Mouse (Mus musculus) mouse embryonic stem cell (cell line): Measurements from ENCODE around the gene Olfr1395.

Experiments used
- in situ Hi-C, 2 experiments: fragments of 300-500 bp; cut with MboI; formaldehyde crosslinking; loops; 1 replicate in 1 of 2; 3 replicates in 1 of 2; pipeline ENCODE4 v1.14.3; 2019 to 2020; ENCODE audit warnings: low sequenced_read_pairs in 2 of 2, low pct_unique_long_range_greater_than_20kb in 1 of 2, mixed read lengths in 1 of 2; ENCODE audit not compliant: unreplicated experiment in 1 of 2

The Olfr1395 gene

DNA sequence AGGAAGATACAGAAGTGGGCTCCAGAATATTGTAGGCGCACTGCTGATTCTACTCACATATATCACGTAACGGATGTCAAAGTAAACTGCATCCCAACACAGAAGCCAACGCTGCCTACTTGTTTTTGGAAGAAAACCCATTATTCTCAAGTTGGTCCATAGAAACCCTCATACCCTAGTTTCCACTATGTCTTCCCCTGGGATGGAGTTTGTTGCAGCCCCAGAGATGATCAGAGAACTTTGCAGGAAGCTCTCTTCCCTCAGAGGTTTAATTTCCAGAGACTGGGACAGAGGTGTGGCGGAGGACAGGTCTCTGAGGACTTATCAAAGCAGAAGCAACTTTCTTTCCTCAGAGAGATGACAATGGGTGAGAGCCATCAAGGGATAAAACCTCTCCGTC is at the start of gene Olfr1395:
TSS of gene Olfr1395 (plus strand) at position 301 of the 400 bp plus-strand sequence.
- in situ Hi-C loops, result no loop called here

DNA sequence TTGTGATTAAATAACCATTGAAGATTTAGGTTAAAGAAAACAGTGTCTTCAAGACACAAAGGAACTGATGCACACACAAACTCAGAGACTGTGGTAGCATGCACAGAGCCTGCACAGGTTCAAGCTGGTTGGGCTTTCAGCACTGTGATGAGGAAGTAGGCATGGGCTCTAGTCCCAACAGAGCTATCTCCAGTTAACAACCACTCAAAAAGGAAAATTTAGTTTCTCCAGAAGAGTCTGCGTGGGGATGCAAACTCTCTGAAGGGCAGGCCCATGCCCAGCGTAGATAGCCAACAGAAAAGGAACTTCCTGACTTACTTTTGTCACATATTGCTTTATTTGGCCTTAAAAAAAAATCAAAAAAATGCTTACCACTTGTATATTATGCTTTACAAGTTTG is 49.3 kb upstream of the Olfr1395 start:
- in situ Hi-C loops, result loop anchor here (10.0 to 25.0 kb wide), 2 partner anchors 205 to 308 kb away; no protein-coding TSS in a partner anchor

DNA sequence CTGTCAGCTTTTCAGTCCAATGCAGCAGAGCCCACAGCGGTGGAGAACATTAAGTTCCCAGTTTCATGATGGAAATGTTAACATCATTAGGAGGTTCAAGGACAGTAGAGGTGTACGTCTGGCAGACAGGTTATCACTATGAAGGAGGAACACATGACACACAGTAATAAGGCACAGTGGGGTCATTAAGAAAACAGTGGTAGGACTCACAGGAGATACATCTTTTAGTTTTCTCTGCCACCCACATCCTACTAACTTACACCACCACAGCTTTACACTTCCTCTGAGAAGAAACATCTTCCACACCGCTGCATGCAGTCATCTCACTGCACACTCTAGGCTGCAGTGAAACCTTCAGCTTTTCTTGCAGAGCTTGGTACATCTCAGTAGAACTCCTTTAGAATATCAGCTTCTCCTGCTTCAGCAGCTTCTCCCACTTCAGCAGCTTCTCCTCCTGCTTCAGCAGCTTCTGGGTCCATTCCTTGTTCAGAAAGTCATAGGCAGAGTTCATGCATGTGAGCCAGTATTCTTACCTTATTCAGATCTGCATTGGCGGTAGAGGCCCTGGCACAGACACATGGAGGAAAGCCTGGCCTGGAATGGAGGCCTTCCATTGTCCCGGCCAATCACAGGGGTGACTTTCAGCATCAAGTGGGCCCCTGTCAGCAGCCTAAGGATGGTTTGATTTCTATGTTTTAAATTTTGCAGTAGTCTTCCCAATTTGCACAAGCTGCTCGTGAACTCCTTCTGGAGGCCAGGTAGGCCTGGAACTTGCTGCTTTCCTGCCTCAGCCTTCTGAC is 48.0 kb upstream of the Olfr1395 start:
- in situ Hi-C loops, result loop anchor here (10.0 to 25.0 kb wide), 2 partner anchors 207 to 309 kb away; no protein-coding TSS in a partner anchor

DNA sequence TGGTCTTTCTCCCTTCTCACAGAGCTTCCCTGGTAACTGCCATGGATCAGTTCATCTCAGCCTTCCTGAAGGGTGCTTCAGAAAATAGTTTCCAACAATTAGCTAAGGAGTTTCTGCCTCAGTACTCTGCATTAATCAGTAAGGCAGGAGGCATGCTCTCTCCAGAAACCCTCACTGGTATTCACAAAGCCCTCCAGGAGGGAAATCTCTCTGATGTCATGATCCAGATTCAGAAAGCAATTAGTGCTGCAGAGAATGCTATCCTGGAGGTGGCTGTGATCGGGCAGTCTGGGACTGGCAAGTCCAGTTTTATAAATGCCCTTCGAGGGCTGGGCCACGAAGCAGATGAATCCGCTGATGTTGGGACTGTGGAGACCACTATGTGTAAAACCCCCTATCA is 46.7 kb upstream of the Olfr1395 start:
- in situ Hi-C loops, result loop anchor here (5.0 to 25.0 kb wide), 3 partner anchors 208 to 311 kb away; no protein-coding TSS in a partner anchor

DNA sequence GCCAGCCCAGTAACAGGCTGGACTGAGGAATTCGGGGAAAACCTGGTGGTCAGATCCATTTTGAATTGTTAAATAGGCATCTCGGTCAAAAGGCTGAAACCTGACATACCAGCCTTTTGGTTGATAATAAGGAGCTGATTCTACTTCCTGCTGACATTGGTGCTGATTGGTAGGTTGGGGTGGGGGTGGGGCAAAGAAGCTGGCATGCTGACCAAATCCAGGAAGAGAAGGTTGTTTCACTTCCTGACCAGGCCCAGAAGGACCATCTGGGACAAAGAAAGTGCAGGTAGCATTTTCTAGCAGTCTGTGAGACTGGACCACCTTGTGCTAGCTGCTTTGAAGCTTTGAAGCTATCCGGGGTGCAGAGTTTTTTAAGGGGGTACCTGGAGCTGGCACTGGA is 41.7 kb upstream of the Olfr1395 start:
- in situ Hi-C loops, result no loop called here

DNA sequence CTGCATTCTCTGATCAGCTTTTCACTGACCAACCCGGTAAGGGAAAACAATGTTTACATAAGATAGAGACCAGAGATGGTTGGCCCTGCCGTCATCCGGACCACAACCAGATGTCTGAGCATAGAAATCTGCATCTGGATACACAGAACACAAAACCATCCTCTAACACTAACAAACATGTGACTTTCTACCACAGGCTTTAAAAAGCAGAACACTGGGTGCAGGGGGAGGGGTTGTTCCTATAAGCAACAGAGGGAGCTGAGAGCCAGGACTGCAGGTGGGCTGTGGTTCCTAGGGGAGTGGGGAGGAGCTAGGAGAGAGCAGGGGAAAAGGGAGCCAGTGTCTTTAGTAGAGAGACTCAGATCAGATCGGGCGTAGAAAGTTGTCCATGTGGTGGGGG is 40.6 kb upstream of the Olfr1395 start:
- in situ Hi-C loops, result no loop called here

DNA sequence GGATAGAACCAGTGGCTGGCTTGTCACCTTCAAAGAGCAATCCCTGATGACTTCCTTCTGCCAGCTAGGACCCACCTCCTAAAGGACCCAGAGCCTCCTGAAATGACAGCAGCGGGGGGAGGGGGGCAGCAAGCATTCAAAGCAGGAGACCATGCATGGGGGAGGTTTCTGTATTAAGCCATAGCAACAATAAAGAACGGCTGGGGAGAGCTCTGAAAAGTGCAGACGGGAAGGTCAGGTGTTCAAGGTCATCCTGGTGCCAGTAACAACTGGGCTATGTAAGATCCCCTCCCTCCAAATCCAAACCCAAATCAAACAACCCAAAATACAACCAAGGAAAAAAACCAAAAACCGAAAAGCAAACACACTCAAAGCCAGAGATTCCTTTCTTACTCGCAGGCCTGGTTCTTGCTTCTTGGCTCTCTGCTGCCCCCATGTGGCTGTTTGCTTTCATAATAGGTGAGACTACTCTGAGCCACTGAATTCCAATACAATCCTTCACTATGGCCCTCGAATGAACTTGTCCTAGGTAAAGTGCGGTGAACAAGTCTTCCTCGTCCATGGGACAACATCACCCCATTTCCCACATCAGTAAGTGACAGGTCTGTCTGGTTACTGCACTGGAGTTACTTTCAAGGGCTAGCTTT is 38.9 kb upstream of the Olfr1395 start:
- in situ Hi-C loops, result no loop called here

DNA sequence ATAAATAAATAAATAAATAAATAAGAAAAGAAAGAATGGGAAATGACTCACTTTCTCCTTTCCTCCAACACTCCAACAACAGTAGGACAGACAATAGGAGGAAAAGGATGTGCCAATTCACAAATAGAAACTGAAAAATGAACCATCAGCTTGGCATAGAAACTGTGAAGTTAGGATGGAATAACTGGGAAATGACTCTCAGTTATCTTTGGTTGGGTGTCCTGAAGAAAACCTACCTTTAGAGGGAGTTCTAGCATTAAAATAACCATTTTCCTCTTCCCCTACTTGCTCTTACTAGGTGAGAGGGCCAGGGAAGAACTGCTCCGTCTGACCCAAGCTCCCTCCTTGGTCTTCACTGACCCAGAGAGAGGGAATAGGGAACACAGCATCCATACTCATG is 36.3 kb upstream of the Olfr1395 start:
- in situ Hi-C loops, result no loop called here

DNA sequence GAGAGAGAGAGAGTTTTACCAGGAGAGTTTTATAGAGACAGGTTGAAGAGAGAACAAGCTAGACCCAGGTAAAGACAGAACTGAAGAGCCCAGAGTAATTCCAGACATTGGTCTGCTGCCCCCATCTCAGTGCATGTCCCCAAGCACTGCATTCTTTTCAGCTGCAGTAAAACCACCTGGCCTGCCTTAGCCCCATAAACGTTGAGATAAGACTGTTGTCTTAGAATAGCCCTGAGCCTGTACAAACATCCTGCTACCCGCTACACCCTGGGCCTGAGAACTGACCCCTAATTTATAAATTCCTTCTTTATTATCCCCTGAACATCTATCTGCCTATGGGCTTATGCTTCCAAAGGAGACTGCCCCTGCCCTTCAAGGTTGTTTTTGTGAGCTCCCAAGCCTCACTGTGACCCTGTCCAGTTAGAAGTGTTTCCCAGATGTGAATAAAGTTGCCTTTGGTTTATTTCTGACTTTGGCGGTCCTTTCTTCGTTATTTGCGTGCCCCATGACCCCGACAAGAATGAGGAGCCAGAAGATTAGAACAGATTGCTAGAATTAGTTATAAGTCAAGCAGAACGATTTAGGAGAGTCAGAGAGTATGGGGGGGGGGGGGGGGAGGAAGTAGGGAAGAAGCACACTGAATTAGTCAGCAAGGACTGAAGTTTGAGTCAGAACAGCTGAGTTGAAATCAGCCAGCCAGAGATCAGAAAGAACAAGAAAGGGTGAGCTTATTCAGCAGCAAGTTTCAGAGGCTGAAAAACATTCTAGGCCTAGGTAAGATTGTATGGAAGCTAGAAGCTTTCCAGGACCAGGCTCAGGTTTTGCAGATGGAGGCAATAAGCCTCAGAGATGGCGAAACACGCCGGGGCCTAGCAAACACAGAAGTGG is 34.2 kb upstream of the Olfr1395 start:
- in situ Hi-C loops, result no loop called here

DNA sequence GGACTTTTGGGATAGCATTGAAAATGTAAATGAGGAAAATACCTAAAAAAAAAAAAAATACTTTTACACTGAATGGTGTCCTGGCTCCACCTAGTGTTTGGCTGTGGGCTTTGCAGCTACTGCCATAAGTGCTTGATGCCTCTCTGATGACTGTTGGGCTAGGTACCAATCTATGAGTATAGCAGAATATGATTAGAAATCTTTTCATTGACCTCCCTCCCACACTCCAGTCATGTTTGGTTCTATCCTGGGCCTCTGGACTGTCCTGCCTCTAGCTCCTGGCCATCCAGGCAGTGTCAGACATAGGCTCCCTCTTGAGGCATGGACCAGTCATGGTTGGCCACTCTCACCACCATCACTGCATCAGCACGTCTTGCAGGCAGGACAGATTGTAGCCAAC is 33.2 kb upstream of the Olfr1395 start:
- in situ Hi-C loops, result no loop called here

DNA sequence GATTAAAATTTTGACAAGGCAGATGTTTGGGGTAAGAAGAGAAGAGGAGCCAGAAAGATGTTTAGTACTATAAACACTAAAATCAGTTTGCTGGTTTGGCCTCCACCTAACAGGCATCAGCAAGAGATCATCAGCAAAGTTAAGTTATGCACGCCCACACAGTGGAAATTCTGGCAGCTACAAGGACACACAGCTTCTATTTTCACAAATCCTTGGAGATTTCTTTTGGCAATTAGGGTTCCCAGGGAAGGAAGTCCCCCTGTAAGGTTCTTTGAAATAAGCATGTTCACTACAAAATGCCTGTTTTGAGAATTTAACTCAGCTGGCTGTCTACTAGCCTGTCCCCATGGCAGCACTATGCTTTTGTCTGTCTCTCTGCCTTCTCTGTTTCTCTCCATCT is 31.1 kb upstream of the Olfr1395 start:
- in situ Hi-C loops, result no loop called here

DNA sequence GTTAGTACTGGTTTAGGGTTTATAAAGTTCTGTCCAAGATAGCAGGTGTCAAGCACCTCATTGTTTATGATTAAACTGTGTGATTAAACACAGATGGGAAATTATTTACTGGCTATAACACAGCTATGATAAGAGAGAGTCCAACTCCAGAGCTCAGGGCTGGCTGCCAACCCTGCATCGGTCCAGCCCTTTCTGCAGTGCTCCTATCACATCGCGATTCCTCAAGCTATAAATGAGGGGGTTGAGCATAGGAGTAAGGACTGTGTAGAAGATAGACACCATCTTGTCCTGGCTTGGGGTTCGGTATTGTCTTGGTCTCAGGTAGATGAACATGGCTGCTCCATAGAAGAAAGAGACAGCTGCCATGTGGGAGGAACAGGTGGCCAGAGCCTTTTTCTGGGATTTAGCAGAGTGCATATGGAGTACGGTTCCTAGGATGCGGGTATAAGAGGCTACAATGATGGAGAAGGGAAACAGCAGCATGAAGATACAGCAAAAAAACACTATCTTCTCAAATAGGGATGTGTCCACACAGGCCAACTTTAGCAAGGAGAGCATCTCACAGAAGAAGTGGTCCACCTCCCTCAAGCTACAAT is 29.4 kb upstream of the Olfr1395 start:
- in situ Hi-C loops, result no loop called here

DNA sequence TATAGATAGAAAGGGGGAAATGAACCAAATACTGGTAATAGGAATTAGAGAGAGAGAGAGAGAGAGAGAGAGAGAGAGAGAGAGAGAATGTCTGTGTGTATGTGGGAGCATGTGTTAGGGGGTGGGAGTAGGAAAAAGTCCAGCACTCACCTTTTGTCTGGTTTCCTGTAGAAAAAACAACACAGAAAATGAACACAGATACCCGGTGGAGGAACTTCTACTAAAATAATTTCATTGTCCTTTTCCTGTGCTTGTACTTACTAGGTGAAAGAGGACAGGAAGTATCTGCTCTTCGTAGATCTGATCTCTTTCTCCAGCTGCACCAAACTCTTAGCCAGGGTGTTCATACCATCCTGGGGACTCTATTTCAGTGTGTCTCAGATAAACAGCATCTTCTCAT is 27.9 kb upstream of the Olfr1395 start:
- in situ Hi-C loops, result no loop called here

DNA sequence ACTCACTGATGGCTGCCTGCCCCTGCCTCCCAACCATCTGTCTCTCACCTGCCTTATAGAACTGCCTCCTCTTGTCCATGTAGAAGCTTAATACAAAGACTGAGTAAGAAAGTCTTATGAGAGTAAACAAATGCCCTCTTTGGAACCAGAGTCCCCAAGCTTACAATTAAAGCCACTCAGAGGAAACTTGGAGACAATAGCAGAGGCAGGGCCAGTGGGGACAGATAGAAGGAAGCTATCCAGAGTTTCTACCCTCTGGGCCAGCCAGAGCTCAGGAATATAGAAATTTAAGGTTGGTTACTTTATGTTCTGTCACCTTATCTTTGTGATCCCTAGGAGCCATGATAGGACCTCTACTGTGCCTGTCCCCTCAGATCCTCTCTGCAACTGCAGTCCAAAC is 27.3 kb upstream of the Olfr1395 start, which contains the start of gene Olfr1396:
TSS of gene Olfr1396 (minus strand) at position 101 of the 400 bp plus-strand sequence.
- in situ Hi-C loops, result no loop called here

DNA sequence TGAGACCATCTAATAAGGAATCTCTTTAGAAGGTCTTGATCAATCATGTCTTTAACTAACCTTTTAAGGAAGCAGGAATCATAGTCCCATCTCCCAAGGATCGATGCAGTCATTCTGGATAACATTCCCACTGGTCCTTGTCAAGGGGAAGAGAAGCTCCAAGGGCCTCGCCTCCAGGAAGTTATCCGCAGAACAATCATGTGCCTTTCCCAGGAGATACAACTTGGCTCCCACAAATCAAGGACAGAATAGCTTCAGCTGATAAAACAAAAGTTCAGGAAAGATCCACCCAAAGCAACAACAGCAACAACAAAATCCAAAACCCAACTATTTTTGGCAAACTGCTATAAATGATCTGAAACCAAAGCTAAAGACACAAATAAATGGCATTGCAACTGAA is 22.4 kb upstream of the Olfr1395 start:
- in situ Hi-C loops, result no loop called here

DNA sequence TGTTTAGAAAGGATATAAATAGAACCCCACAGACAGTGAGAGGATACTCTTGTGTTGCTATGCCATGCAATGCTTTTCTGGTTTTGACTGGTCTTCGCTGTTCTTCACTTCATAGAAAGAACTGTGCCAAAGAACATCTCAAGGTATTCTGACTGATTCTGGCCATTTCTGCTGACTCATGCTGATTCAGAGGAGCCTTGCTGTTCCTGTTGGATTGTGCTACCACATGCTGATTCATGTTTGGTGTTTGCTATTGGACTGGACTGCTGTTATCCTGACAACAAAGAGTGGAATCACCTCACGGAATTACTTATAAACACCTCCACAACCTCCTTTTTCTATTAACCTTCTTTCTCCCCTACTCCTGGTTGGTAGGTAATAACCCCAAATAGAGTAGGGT is 17.9 kb upstream of the Olfr1395 start:
- in situ Hi-C loops, result no loop called here

DNA sequence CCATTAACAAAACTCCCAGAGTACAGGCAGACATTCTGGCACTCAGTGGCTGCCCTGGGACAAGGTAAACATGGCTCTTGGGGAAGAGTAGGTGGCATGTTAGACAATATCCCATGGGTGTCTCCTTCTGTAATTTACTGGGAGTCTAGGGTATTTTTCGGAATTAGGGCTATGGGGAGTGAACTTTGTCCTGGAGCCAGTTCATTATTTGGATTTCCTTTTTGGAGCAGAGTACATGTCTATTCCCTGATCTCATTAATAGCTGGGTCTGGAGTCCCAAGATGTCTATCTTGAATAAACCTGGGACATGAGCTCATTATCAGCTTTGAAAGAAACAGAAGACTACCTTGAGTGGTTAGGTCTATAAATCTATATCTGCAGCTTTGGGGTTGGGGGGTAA is 12.0 kb downstream of the Olfr1395 start, which contains the start of gene Olfr1394:
TSS of gene Olfr1394 (plus strand) at position 301 of the 400 bp plus-strand sequence.
- in situ Hi-C loops, result no loop called here
